Comparison of ENCODE assay signal across 8 mouse cellular contexts in the genomic region with DNA sequence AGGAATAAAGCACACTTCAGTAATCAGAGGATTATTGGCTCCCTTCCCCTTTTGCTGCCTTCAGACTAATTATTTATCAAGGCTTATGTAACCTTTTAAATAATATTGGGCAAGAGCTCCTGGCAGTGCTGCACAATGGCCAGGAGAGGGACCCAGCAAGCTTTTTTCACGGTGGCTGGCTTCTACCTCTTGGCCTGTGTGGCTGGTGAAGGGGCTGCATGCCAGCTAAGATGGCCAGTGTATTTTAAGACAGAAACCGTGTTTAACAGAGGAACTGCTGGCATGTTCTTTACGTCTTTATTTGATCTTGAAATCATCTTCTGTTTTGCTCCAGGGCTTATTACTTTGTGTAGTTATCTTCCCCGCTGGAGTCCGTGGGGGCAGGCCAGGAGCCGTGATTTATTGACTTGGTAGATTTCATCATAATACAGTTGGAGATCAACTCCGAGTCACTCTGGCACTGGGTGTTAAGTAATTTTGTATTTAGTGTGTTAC. TPM values are rescaled to one million over a fixed set of nuclear protein-coding genes. Genes with fewer than 3 reads are reported as not detected.
DNase-seq lines count a peak whose midpoint lies in the region; ATAC-seq and TF ChIP-seq lines count a peak whose summit lies in the region.

No protein-coding gene starts in this region.

- TF ChIP-seq EP300 in heart, adult 2 months (IDR thresholded peaks at IDR 0.05; ENCODE audit: insufficient read depth, low read depth, low read length) = peak; percentile 84

- WGBS in heart, adult 2 months = 54% methylated on average over 7 of the region's 7 CpGs
- WGBS in heart, embryonic 11.5 days (ENCODE audit: insufficient replicate concordance) = 82% methylated on average over 7 of the region's 7 CpGs

- no peaks in the 10 kb centered on the region for H3K9me3 ChIP-seq in heart, embryonic 11.5 days (replicated peaks; ENCODE audit: control insufficient read depth, low read length)
- no peaks in the 10 kb centered on the region for H3K9me3 ChIP-seq in E14TG2a.4 (ENCODE audit: low read length)

- no peak for ATAC-seq in heart, embryonic 11.5 days (replicated peaks; ENCODE audit: insufficient number of reproducible peaks, low FRiP score, low TSS enrichment)

- H3K4me2 ChIP-seq in heart, embryonic 11.5 days = no peak overlapping the region

- H3K27me3 ChIP-seq in heart, adult 2 months (ENCODE audit: control insufficient read depth, insufficient read depth, low read length) = no peaks in the 10 kb centered on the region
- H3K27me3 ChIP-seq in heart, embryonic 11.5 days (ENCODE audit: control insufficient read depth, insufficient read depth, low read length) = peaks cover 38% of the 10 kb centered on the region
- no peaks in the 10 kb centered on the region for H3K27me3 ChIP-seq in E14TG2a.4 (ENCODE audit: insufficient read depth, low read length)

- no peak overlapping the region for H3K9ac ChIP-seq in heart, adult 2 months (ENCODE audit: low read depth, low read length)
- H3K9ac ChIP-seq in heart, embryonic 11.5 days (ENCODE audit: low read depth, low read length) = no peak overlapping the region

- intact Hi-C loops in heart, adult 2 months (cut with DNase I) = loop anchor here (1.0 to 5.0 kb wide), 3 partner anchors 19 to 95 kb away; no protein-coding TSS in a partner anchor
- intact Hi-C loops in left cerebral cortex, postnatal 25 days (cut with DNase I) = loop anchor here (1.0 kb wide), 1 partner anchor 95 kb away; no protein-coding TSS in a partner anchor

- TF ChIP-seq CTCF in heart, adult 2 months (IDR thresholded peaks at IDR 0.05) = peak; percentile 91
- TF ChIP-seq CTCF in E14TG2a.4 (conservative IDR thresholded peaks at IDR 0.05; ENCODE audit: low read length) = peak; percentile 50

- no peak overlapping the region for H3K4me3 ChIP-seq in heart, adult 2 months
- no peak overlapping the region for H3K4me3 ChIP-seq in heart, embryonic 11.5 days (ENCODE audit: low read depth, low read length)
- H3K4me3 ChIP-seq in E14TG2a.4 (replicated peaks; ENCODE audit: low read length) = no peak overlapping the region

- no peaks in the 10 kb centered on the region for H3K79me2 ChIP-seq in heart, adult 2 months (replicated peaks; ENCODE audit: control insufficient read depth, insufficient read depth, low read length)

- peak overlapping the region; percentile 27; the same call in 1 of the 2 replicates for H3K27ac ChIP-seq in heart, adult 2 months
- H3K27ac ChIP-seq in heart, embryonic 11.5 days (ENCODE audit: low read depth, low read length) = no peak overlapping the region

- peaks cover 6% of the 10 kb centered on the region; the same call in 1 of the 2 replicates for H3K36me3 ChIP-seq in heart, adult 2 months (ENCODE audit: control insufficient read depth, insufficient read depth, low read length)
- H3K36me3 ChIP-seq in heart, embryonic 11.5 days (ENCODE audit: control insufficient read depth, insufficient read depth, low read length) = peaks cover 17% of the 10 kb centered on the region
- H3K36me3 ChIP-seq in E14TG2a.4 (ENCODE audit: insufficient read depth, low read length) = peaks cover 96% of the 10 kb centered on the region

- no peak for TF ChIP-seq POLR2A in heart, adult 2 months (IDR thresholded peaks at IDR 0.05; ENCODE audit: insufficient read depth, low read depth, low read length)

- peaks cover 15% of the 10 kb centered on the region for H3K4me1 ChIP-seq in heart, adult 2 months (ENCODE audit: control insufficient read depth, insufficient read depth, low read length)
- peaks cover 9% of the 10 kb centered on the region for H3K4me1 ChIP-seq in heart, embryonic 11.5 days (ENCODE audit: control insufficient read depth, insufficient read depth, low read length)
- peaks cover 15% of the 10 kb centered on the region for H3K4me1 ChIP-seq in E14TG2a.4 (replicated peaks; ENCODE audit: low read depth, low read length)

- peak; percentile 56 to 64 for DNase-seq in heart, adult 2 months
- DNase-seq in cerebellum, adult 18-20 months = peak; percentile 81 to 83
- DNase-seq in heart, adult 9 months (ENCODE audit: low spot score in 2 of 2) = peak; percentile 76 to 84
- DNase-seq in left cerebral cortex, postnatal 25 days (ENCODE audit: low spot score in 2 of 2) = peak; percentile 33 to 59
- peak; percentile 88 for DNase-seq in skeletal muscle tissue, adult 2 months (ENCODE audit: low read depth, low spot score)
- DNase-seq in thymus, postnatal 36 days = no peak

RNA-seq across cellular contexts. Expression of a gene that starts 15.2 kb away (rescaled TPM):
- 10 to 100 TPM in 1 of 2 experiments, 1 to 10 TPM in 1; 9.3 to 11.2 TPM for total RNA-seq in heart, adult 2 months (2021)
- polyA plus RNA-seq in heart, adult 2 months (2012; rRNA removed) = 9.5 and 10.3 TPM in 2 replicates
- 21.0 and 22.1 TPM in 2 replicates for polyA plus RNA-seq in heart, embryonic 11.5 days (2014; fragmentation: Nextera tagmentation; extraction: Ambion mirVana)
- 10 to 100 TPM; 29.7 to 30.7 TPM for total RNA-seq in left cerebral cortex, postnatal 25 days (2021)

RNA-seq across cellular contexts. Expression of a gene that starts 15.2 kb away (rescaled TPM):
- 1 to 10 TPM; 3.2 to 4.6 TPM for total RNA-seq in heart, adult 2 months (2021)
- polyA plus RNA-seq in heart, adult 2 months (2012; rRNA removed) = 5.9 and 6.5 TPM in 2 replicates
- 18.2 and 18.6 TPM in 2 replicates for polyA plus RNA-seq in heart, embryonic 11.5 days (2014; fragmentation: Nextera tagmentation; extraction: Ambion mirVana)
- total RNA-seq in left cerebral cortex, postnatal 25 days (2021) = 10 to 100 TPM; 18.8 to 19.0 TPM

RNA-seq across cellular contexts. Expression of a gene that starts 28.9 kb away (rescaled TPM):
- 1 to 10 TPM; 7.4 to 9.4 TPM for total RNA-seq in heart, adult 2 months (2021)
- polyA plus RNA-seq in heart, adult 2 months (2012; rRNA removed) = 10.1 and 12.6 TPM in 2 replicates
- 28.1 and 28.8 TPM in 2 replicates for polyA plus RNA-seq in heart, embryonic 11.5 days (2014; fragmentation: Nextera tagmentation; extraction: Ambion mirVana)
- 10 to 100 TPM; 33.3 to 34.1 TPM for total RNA-seq in left cerebral cortex, postnatal 25 days (2021)

RNA-seq across cellular contexts. Expression of a gene that starts 41.4 kb away (rescaled TPM):
- 10 to 100 TPM; 12.8 to 13.0 TPM for total RNA-seq in heart, adult 2 months (2021)
- polyA plus RNA-seq in heart, adult 2 months (2012; rRNA removed) = 17.9 and 25.3 TPM in 2 replicates
- 50.2 and 62.8 TPM in 2 replicates for polyA plus RNA-seq in heart, embryonic 11.5 days (2014; fragmentation: Nextera tagmentation; extraction: Ambion mirVana)
- 10 to 100 TPM; 11.4 to 11.5 TPM for total RNA-seq in left cerebral cortex, postnatal 25 days (2021)

Comparison
In these comparisons a context has a peak if more than half of its experiments do, and no peak if none do; other contexts are left out.
1. DNase-seq: peak in heart, adult 2 months (2 of 2), cerebellum, adult 18-20 months (2 of 2), heart, adult 9 months (2 of 2), left cerebral cortex, postnatal 25 days (2 of 2) and skeletal muscle tissue, adult 2 months (single experiment); none in thymus, postnatal 36 days (0 of 2).